Mouse (Mus musculus) CD8-positive naive resting alpha-beta T cell, adult 2 months (primary cell): ENCODE data around the gene Tagap1.
A peak's percentile ranks its signal among the peaks of the same experiment; 100 is the strongest.
"Not testable (repeated sequence)": the region's sequence is repeated elsewhere in the genome, so short reads cannot be mapped to it uniquely, and the experiment has no call there.

Experiments
- DNase-seq, 2 experiments: peaks; one replicate each; pipeline ENCODE4 v3.0.0; 2022; ENCODE audit warnings: low read depth in 2 of 2, low spot score in 2 of 2

The Tagap1 gene

DNA sequence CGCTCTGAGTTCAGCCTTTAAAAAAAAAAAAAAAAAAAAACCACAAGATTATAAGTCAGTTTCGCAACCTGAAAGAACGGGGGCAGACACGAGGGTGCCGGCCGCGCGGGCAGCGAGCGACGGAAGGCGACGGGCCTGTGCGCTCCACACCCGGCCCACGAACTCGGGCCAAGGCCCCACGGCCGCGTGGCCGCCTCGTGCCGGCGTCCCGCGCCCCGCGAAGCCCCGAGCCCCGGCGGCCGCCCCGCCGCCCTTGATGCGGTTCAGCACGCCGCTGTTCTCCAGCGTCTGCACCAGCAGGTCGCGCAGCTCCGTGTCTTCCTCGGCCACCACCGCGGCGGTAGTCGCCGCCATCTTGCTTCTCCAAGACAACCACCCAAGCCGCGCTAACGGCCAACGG is at the start of gene Tagap1:
Gene Tagap1, minus strand, starts transcription at position 381 of the 400 bp plus-strand sequence.
- peak; percentile 37 to 43 for DNase-seq

DNA sequence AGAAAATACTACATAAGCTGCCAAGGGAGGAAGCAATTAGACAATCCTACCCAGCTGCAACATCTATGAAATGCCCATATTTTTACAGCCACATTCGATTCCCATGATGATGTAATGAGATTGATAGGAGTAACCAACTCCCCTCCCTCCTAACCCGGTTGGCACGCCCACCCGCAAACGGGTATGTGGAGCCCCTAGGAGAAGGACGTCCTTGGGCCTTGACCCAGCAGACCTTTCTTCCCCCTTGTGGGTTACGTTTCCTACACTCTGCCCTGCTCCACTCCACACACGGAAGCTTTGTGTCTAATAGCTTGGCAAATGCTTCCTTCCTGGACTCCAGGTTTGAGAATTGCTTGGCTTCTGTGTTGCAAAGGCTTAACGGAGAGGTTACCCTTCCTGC is 48.9 kb upstream of the Tagap1 start:
- DNase-seq: not testable (repeated sequence)

DNA sequence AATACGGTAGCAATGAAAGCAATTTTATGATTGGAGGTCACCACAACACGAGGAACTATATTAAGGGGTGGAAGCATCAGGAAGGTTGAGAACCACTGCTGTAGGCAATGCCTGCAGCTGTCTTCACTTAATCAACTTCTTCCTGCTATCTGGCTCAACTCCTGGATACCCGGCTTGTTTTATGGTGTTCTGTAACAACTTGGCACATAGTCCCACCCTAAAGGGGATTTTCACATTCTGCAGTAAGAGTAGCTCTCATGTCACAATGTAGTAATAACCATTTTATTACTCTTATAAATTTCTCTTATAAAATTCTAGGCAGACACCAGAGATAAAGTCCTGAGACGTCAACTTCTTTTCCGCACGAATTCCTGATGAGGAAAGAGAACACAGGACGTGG is 48.5 kb upstream of the Tagap1 start:
- not testable (repeated sequence) for DNase-seq

DNA sequence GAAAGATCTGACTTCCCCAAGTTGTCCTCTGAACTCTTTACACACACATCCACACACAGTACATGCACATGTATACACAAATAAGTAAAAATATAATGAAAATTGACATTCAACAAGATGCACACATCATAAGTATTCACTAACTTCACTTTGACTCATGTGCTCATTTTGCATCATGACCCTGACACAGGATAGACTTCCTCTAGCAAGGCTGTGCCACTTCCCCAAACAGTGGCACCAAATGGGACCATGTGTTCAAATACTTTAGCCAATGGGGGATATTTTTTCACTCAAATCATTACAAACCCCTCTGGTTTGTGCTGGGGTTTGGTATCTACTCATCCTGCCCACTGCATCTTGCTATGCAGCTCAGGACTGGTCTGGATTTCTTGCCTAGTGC is 47.9 kb upstream of the Tagap1 start:
- not testable (repeated sequence) for DNase-seq

DNA sequence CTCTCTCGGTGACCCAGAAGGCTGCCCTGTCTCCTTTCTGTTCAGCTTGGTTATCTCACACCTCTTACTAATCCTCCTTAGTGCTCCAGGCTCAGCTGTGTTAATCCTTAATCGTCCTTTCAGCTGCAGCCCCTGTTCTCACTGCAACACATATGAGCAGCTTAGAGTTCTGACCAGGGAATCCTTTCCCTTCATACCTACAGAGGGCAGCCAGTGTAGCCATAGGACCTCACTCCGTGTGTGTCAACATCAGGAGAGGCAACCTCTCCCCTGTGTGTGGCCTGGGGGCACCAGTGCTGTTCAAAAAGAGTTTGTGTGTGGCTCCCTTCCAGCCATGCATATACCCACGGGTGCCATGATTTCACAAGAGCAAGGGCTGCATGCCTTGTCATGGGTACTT is 44.7 kb upstream of the Tagap1 start:
- not testable (repeated sequence) for DNase-seq

DNA sequence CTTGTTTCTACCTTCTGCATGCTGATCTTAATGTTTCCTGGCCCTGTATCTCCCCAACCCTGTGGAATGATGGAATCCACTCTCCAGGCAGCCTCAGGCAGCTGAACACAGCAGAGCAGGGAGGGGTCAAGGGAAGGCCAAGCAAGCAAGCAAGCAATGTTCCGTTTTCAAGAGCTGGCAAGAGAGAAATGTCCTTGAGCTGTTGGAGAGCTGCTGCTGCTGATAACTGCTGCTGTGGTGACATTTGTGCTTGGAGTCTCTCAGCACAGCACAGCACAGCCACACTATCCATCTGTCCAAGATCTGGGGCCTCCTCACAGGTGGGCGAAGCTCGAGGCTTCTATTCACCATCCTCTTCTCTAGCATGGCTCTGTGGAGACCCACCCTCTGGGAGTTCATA is 42.4 kb upstream of the Tagap1 start:
- DNase-seq: not testable (repeated sequence)

DNA sequence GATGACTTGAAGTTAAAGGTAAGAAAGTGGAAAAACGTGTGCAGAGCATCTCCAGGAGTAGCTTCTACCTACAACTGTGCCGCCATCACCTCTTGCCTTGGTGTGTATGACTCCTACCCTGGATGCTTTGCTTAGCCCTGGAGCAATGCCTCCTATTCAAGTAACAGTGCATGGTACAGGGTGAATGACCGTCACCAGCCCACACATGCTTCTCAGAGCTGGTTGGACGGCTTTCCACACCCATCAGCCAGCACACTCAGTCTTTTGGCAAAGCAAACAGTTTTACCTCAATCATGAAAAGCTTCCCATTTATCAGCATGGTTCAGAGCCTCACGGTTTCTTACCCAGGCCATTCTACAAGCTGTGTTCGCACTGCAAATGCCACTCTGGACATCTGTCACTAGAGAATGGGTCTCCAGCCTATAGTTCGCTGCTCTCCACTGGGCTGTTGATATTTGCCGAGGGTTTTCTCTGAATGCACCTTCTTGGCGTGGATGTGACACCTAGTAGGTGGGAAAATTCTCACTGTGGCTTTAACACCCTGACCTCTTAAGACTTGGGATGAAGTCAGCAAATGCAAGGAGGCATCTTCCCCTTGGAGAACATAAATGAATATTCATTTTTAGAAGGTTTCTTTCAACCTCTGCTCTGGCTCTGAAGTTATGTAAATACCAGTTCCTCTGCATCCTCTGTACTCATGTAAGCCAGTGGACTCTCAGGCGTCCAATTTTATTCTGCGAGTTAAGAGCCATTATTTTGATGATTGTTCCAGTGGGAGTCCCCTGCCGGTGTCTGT is 41.0 kb upstream of the Tagap1 start:
- not testable (repeated sequence) for DNase-seq

DNA sequence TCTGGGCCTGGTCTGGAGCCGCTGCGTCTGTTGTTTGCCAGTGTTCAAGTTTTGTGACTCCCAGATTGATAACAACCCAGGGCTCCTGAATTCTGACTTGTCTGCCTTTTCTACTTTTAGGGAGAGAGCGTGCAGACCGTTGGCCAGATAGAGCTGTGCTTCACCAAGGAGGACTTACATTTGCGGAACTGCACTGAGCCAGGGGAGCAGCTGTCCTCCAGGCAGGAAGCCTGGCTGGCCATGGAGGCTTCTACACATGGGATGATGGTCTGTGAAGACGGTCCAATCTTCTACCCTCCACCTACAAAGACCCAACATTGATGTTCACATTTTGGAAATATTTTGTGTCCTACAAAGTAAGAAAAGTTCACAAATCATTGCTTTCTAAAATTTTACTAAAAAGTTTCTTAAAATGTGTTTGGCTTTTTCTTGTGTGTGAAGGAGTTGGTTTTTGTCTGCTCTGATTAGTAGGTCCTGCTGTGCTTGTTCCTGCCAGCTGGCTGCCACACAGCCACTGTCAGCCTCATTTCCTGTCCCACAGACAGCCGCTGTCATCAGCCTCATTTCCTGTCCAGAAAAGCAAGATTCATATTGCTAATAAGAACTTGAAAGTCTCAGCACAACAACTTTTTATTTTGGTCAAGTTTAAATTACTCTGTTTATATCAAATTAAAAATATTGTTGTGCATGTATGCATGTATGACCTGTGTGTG is 37.0 kb upstream of the Tagap1 start:
- not testable (repeated sequence) for DNase-seq

DNA sequence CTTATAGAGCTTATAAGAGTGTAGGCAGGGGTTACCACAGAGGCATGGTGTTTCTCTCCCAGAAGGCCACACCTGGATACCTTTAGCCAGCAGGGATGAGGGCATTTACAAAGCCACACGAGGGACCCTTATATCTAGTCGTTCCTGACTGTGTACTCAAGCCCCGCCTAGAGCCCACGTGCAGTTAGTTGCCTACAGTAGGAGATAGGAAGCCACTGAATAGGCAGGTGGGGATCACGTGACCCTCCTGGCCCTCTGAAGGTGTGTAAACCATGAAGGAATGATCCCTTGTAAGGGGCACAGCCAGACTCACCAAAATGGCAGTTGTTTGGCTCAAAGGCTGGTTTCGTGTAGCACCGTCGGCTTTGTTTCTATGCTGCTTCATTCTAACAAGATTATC is 35.9 kb upstream of the Tagap1 start:
- DNase-seq: not testable (repeated sequence)

DNA sequence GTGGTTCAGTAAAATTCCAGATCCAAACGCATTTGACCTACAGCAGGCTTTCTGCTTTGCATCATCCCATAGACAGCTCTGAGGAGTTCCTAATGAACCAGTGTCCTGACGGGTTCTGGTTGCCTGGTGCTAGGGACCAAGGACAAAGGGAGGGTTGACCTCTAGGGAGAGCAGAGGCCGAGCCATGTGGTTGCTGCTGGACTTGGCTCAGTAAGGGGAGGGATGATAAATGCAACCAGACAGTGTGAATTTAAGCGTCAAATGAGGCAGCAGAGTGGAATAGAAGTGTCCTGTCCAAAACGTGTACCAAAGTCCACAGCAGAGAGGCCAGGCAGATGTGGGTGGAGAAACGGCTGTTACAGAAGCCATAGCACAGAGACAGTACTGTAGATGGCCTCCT is 34.5 kb upstream of the Tagap1 start:
- not testable (repeated sequence) for DNase-seq

DNA sequence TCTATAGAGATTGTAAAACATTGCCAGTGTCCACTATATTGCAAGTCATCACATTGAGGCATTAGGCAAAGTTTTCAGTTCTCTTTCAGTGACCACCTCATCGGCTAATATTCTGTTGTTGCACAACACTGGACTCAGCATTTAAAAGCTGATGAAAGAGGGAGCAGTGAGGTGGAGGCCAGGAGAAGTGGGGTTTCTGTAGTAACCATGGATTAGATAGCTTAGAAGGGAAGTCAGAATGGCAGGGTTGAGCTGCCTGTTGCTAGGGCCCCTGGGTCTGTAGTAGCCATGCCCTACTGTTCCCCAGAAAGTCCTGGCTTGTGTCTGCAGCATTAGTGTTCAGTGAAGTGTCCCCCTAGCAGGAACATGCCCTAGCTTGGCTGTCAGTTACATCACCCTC is 25.2 kb upstream of the Tagap1 start:
- not testable (repeated sequence) for DNase-seq

DNA sequence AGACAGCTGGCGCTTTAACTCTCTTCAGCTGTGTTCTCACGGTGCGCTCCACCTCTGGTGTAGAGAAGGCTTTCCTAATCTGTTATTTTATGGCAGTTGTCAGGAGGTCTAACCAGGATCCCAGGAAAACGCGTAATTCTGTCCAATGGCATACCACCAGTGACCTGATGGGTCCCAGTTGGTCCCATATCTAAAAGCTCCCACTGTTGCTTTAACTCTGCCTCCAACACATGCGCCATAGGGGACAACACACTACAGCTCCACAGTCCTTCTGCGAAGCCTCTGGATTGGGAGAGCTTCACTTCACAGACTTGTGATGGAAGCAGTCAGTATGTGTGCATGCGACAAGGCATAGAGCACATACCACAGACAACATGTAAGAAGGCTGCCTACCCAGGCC is 19.2 kb upstream of the Tagap1 start:
- not testable (repeated sequence) for DNase-seq

DNA sequence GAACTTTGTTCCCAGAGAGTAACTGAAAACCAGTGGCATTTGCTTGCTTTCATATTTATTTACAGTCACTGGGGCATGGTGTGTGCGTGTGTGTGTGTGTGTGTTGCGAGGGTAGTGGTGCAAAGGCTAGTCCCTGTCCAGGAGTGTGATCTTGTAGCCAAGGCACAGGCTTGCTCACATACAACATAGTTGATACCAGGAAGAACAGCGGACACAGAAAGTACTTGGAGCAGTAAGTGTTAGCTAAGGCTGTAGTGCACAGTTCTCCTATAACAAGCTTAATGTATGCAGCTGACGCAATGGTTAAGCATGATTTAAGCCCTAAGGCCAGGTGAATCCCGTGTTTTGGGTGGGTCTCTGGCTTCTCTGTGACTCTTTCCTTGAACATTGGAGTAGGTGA is 18.4 kb upstream of the Tagap1 start:
- DNase-seq: not testable (repeated sequence)

DNA sequence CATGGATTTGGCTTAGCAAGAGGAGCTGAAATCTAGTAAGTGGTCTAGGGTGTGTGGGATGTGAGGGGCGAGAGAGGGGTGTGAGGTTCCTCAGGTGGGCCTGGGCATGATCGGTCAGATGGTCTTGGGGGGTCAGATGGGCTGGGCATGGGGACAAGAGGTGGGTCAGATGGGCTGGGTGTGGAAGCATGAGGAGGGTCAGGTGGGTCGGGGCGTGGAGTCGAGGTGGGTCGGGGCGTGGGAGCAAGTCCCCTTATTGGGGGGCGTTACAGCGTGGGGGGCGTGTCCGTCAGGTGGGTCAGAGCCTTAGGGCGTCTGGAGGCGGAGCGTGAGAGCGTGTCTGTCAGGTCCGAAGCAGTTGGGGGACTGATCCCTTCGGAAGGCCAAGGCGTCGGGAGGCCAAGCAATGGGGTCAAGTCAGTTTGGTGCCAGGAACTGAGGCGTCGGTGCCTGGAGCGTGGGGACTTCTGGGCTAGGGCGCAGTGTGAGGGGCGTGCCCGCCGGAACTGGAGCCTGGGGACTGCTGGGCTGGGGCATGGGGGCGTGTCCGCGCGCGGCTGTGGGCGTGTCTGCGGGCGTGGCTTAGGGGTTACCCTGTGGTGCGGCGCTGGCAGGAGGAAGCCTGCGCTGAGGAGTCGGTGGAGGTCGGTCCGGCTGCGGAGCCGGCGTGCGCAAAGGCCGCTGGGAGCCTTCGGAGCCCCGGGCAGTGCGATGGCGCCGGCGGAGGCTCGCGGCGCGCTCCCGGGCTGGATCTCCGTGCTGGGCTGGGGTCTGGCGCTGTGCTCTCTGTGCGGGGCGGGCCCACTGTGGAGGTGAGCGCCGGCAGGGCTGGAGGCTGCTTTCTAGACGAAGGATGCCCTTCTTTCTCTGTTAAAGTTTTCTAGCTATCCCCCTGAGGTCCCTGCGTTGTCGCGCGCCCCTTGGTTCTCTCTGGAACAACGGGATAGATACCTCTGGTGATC is 17.6 kb upstream of the Tagap1 start, which contains the start of gene Gm49721:
Gene Gm49721, plus strand, starts transcription at position 618 of the 962 bp plus-strand sequence.
- DNase-seq: peak; percentile 62 to 67

DNA sequence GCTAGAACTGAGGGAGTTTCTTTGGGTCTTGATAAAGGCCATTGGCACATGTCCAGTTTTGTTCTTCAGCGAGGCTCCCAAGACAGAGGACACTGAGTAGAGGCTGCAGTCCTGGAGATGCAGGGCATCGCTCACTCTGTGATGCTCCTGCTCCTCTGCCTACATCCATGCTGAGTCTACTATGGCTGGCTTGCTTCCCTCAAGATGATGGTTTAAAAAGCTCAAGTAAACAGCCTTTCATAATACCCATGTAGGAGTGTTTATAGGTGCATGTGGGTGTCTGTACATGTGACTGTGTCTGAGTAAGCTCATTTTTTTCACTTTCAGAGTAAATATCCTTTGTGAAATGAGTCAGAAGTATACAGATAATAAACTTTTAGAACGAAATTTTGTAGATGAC is 14.0 kb upstream of the Tagap1 start:
- DNase-seq: not testable (repeated sequence)

DNA sequence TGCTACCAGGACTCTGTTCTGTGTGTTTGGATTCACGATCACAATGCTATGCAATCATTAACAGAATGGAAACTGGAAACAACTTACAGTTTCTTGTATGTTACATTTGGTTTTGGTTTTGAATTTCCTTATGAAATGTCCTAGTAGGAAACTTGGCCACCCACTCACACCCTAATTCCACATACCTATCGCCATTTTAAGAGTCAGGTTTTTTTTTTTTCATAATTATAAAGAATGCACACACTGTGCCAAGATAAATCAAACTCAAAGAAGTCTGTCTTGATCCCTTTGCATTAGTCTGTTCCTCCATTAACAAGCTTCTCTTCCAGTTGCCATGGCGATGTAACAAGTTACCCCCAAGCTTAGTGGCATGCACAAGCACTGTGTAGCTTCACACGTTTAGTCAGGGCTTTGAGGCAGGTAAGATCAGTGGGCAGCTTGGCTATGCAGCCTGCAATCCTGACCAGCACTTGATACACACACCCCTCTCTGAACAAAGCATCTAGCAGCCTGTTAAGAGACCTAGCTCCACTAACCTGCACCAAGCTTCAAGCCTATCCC is 12.0 kb upstream of the Tagap1 start:
- not testable (repeated sequence) for DNase-seq

DNA sequence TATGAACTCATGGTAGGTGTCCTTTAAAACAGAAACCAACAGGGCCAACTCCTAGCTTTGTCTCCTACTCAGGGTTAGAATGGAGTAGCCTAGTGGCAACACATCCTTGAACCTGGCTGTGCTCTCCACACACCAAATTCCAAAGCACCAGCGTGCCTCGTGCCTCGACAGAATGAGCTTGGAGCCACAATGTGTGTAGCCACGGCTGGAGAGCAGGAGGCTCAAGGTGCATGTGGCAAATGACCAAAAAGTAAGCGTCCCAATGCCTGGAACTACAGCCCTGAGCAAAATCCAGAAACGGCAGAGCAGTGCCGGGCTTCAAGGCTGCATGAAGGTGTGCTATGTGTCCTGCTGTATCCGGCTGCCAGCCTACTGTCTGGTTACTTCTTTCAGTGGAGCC is 10.3 kb upstream of the Tagap1 start:
- DNase-seq: not testable (repeated sequence)

DNA sequence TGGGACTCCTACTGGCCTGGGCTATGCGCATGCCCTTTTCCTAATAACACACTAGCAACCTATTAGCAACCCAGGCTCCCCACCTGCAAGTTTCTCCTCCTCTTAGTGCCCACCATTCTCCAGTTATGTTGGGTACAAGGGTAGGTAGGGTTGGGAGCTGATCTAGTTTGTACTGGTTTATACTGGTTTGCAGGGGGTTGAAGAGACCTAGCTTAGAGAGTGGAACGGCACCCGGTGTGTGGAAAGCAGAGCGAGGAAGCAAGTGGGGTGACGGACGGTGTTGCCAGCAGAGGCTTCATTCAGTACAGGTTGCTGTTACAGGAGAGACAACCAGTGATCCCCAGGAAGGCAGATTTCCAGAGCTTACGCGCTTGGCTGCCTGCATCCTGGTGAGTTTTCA is 9.4 kb upstream of the Tagap1 start, which contains the start of gene Rnaset2b:
Gene Rnaset2b, plus strand, starts transcription at position 301 of the 400 bp plus-strand sequence.
- DNase-seq: not testable (repeated sequence)

DNA sequence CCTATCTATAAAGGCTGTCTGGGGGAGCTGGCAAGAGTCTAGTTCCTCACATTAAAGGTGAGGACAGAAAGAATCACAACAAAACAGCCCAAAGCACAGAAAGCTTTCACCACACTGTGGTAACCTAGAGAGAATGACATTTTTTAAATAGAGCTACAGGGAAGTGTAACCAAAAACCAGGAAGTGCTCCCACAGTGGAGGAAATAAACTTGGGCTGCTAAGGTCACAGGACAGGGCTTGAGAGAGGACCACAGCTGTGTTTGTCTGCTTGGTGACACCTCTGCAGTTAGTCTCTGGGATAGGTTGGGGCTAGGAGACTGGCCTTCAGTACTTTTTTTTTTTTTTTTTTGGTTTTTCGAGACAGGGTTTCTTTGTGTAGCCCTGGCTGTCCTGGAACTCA is 6.7 kb upstream of the Tagap1 start:
- DNase-seq: not testable (repeated sequence)

DNA sequence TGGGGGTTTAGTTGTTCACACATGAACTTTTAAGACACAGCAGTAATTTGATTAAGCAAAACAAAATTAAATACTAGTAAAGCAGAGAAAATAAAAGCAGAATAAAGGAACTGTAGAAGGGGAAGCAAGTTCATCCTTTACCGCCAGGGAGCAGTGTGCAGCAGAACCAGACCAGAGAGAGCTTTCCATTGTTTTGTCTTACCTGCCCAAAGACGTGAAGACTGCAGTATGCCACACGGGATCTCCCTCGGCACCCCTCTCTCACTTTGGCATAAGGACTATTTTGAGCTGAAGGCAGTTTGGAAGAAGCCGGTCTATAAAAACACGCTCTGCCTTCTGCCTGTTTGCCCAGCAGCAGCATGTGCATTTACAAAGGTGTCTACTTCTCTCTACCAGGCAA is 4.4 kb upstream of the Tagap1 start:
- DNase-seq: peak in 1 of 2 experiments; percentile 33

DNA sequence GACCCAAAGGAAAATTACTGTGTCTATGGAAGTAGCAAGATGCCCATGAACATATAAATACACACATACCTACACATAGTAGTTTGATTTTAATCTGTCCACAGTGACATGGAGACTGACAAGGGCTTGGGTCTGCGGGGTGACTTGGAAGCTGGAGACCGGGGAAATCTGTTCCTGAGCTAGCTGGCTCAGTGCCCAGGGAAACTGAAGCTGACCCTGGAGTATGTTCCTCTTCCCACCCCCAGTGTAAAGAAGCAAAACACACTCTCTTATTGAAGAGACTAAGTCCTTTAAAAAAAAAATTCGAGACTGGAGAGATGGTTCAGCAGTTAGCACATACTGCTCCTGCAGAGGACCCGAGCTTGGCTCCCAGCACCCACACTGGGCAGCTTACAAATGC is 2.0 kb upstream of the Tagap1 start:
- DNase-seq: not testable (repeated sequence)
